Mouse (Mus musculus) c-Kit-positive CD71-negative TER-119-negative erythroid progenitor cells, embryonic 14.5 days (primary cell): ENCODE data around the gene Pan3.

Experiments used
- DNase-seq: peaks from one replicate; pipeline ENCODE4 v3.0.0-alpha.2; 2013; ENCODE audit warnings: low read depth

Gene Pan3

DNA sequence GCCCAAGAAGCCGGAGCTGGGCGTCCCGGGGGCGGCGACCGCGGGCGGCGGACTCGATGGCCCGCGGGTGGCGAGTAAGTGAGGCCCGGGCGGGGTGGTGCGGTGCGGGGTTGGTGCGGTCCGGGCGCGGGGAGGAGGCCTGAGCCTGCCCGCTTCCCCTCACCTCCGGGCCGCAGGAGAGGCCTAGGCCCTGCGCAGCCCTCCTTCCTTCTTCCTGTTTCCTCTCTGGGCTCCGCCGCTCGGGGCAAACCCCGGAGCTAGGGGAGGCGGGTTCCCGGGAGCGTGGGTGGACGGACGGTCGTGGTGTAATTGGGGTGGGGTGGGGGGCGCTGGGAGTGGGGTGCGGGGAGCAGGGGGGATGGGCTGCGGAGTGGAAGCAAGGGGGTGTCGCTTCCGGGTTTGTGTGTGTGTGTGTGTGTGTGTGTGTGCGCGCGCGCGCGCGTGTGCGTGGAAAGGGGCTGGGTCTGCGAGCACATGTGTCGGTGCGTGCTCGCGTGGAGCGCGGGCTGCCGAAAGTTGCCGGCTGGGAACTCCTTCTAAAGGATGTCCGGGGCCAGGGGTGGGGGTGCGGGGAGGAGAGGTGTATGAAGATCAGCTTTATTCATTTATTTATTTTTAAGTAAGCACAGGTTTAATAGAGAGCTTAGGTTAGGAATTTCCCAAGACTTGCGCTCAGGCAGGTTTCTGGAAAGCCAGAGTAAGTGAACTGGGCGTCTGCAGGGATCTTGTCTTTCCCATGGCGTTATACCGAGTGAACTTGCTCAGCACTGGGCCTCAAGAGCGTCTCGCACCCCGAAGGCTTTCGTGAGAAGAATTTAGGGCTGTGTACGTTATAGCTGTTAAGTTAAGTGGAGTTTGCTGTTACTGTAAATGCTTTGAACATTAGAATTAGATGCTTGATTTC lies 1.2 kb downstream of the Pan3 start:
- no peak for DNase-seq

DNA sequence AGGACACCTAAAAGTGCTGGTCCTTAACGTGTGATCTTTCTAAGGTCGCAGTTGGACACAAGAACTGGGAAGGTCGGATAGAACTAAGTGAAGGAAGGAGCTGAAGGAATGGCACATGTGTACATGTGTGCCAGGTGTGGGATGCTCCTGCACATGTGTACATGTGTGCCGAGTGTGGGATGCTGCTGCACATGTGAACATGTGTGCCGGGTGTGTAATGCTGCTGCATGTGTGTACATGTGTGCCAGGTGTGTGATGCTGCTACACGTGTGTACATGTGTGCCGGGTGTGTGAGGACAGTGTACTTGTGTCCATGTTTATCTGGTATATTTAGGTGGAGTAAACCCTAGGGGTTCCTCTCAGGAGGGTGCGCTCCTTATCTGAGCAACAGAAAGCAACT lies 3.0 kb downstream of the Pan3 start:
- DNase-seq, result no peak

DNA sequence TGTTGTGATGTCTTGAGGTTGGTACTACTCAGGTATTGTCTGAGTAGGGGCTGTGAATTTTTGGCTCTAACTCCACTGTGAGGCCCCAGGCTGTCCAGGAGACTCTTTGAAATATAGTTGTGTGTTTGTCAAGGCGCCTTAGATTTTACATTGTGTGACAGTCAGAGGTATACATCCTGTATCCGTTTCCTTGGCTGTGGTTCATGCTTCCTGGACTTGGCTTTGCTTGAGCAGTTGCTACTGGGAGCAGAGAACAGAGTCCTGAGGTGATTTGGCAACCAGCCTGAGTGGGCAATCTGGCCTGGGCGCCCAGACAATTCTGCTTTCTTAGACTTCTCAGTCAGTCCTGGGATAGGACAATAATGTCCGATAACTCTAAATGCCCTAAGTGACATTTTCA lies 5.3 kb downstream of the Pan3 start:
- DNase-seq, result no peak

DNA sequence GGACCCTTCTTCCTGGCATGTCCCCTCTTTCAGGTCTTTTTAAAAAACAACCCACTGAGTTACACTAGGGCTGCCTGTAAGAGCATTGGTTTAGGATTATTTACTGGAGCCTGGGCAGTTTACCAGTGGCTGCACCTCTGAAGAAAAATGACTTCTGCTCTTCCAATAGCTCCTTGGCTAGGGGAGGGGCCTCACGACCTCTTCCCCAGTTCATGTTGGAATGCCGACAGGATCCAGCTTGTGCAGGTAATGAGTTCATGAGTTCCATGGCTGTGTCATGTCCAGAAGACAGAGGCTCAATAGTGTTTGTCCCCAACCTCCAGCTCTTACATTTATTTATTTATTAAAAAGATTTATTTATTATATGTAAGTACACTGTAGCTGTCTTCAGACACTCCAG lies 5.8 kb downstream of the Pan3 start:
- no peak for DNase-seq

DNA sequence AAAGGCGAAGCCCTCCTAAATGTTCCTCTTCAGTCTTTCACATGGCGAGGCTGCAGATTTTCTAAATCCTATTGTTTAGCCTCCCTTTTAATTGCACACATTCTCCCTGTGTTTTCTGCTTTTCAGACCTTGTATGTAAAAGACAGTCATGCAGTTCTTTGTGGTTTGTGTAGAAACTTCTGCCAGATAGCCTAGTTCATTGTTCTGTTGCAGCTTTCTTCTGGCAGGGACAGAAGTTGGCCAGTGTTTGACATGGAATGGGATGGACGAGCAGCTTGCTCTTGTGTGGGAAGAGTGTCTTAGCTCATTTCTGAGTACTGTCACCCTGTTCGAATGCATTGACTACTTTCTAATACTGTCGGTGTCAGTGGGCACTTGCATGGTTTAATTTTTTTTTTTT lies 6.5 kb downstream of the Pan3 start:
- no peak for DNase-seq

DNA sequence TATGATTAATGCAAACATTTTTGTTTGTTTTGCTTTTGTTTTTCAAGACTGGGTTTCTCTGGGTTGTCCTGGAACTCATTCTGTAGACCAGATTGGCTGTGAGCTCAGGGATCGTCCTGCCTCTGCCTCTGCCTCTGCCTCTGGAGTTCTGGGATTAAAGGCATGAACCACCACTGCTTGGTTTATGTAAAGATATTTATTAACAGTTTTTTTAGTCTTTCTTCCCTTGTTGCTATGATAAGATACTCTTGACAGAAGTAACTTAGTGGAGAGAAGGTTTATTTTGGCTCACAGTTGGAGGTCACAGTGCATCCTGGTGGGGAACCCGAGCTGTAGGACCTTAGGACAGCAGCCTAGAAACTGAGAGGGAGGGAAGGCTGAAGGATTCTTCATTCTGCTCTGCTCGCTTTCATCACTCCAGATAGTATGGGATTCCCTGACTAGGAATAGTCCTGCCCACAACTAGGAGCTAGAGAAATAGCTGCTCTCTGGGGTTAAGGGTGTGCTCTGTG lies 11.1 kb downstream of the Pan3 start:
- no peak for DNase-seq

DNA sequence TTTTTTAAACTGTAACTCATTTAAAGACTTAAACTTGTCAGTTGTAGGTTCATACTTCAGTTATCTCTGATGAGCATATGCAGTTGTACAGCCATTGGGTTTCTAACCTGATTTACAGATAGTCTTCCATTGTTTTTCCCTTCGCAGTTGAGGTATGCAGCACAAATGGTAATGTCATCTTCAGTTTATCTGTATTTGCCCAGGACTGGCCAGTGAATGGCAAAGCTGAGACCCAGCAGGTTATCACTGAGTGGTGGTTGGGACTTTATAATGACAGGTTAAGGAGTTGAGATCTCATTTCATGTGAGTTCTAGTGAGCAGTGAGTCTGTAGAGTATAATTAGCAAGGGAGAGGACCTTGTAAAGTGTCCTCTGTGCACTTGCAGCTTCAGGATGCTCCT lies 12.0 kb downstream of the Pan3 start:
- no peak for DNase-seq

DNA sequence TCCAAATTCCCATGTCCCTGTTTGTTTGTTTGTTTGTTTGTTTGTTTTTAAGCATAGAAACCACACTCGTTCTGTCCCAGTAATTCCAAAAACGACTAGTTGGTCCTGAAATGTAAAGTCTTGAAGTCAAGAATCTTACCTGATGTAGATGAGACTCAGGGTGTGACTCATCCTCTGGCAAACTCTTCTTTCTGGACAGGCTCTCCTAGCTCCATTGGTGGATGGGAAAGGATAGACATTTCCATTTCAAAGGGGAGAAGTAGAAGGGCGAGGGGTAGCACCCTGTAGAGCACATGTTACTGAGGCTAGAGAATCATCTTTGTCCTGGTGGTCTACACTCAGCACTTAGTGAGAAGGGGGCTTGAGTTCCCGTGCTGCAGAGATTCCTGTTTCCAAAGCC lies 12.8 kb downstream of the Pan3 start:
- no peak for DNase-seq

DNA sequence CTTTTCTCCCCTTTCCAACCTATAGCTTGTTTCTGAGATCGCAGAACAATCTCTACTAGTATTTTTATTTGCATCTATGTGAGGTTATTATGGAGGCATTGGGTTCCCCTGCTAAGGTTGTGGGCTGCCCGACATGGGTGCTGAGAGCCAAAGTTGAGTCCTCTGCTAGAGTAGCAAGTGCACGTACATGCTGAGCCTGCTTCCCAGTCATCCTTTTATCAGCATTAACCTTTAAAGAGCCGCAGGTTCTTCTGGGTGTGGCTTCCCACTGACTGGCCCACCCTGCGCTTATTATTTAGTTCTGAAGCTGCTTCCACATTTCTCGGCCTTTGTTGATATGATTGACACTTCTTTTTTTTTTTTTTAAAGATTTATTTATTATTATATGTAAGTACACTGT lies 14.3 kb downstream of the Pan3 start:
- DNase-seq, result no peak

DNA sequence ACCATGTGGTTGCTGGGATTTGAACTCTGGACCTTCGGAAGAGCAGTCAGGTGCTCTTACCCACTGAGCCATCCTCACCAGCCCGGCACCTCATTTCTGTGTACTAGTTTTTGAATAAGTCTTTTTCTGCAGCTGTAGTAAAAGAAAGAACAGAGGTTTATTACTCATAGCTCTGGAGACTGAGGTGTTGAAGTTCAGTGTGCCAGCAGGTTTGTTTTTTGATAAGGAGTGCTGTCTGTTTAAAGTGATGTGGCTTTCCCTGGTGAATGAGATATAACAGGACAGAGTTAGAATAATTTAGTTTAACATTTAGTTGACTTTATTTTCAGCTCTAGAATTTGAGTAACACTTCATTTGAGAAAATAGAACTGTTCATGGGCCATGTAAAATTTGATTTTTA lies 14.8 kb downstream of the Pan3 start:
- no peak for DNase-seq

DNA sequence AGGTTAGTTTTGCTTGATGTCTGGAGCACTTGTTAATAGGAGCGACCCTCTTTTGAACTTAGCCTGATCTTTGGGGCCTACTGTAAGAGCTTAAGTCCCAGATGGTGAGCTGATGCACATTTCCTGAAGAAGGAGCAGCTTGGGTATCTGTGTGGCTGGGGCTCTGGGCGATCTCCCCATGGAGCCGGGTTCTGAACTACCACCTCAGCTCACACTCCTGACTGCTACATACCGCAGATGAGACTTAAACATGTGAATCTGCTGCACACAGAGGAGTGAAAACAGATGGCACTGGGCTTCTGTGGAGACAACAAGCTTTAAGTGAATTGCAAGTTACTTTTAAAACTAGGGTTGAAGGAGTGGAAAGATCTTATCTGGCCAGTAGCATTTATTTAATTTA lies 15.3 kb downstream of the Pan3 start:
- DNase-seq, result no peak

DNA sequence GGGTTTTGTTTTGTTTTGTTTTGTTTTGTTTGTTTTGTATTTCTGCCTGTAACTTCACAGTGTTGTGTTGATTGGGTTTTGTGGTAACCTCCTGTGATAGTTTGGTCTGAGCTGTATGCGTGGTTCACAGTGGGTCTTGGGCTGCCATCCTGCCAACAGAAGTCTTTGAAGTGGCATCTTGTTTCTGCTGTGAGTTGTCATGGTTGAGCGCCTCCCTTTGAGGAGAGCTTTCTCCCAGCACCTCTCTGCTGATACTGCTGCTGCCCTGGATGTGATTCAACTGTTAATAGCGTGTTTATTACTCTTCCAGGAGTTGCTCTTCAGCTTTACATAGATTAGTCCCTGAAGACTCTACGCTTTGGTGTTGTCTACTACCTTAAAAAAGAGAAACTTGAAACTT lies 18.6 kb downstream of the Pan3 start:
- DNase-seq, result no peak

DNA sequence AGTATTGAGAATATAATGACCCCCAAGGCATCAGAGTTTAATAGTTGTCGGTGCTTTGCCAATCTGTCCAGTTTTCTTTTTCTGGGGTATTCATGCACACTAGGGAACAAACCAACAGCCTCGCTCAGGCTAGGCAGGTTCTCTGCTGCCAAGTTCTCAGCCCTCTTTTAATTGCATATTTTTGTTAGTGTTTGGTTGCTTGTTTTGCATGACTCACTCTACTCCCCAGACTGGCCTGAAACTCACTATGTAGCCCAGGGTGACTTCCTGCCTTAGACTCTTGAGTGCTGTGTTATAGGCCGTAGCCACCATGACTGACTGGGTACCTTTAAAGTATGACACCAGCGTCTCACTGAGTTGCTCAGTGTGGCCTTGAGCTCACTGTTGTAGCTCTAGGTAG lies 19.0 kb downstream of the Pan3 start:
- no peak for DNase-seq

DNA sequence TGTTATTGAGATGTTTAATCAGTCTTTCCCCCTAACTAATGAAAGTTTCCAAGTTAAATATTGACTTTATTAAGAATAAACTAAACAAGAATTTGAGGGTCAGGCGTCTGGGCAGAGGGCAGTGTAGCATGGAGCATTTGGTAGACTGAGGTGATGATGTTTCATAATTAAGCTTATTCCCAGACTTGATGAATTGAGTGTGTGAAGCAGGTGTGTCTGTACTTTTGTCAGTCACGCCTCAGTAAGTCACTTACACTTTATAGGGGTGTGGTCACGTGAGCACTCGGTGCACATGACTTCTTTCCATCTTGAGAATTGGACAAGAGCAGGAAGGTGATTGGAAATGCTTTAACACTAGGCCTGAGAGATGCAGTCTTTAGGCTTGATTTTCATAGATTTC lies 26.5 kb downstream of the Pan3 start:
- DNase-seq, result no peak

DNA sequence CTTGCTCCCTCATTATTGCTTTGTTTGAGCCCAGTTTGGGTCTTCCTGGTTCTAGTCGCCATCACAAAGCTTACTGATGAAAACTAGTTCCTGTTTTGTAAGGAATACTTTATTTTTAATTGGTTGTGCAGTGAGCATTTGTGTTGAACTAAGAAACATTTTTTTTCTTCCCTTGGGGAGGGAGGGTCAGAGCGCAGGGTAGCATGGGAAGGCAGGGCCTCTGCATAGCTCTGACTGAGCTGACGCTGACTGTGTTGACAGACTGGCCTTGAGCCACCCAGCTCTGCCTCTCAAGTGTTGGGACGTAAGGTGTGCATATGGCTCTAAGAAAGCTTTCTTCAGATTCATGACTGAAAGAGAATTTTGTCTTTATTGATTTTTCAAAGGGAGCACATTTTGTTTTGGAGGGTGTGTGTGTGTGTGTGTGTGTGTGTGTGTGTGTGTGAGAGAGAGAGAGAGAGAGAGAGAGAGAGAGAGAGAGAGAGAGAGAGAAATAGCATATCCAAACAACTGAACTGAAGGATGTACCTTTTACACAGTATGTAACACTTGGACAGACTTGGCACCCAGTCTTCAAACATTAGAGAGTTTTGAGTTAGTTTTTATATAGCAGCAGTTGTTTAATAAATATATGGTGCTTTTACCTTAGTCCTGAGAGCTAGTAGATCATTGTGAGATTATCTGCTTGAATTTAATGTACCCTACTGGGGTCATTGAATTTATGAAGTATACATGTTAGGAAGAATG lies 30.0 kb downstream of the Pan3 start:
- DNase-seq, result no peak

DNA sequence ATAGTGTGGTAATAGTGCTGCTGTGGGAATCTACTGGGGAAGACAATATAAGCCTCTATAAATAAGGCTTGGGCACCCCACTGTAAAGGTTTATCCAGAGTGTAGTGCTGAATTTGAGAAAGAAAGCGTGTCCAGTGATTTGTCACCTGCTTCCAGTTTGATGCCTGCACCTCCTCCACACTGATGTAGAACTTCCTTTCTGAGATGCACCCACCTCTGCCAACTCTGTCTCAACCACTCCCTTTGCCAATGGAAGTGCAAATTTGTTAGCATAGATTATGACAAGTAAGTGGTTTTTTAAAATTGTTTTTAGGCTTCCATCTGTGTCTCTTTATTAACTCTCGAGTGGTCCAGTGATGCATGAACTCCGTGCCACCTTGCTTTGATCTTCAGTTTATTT lies 33.3 kb downstream of the Pan3 start:
- DNase-seq, result no peak

DNA sequence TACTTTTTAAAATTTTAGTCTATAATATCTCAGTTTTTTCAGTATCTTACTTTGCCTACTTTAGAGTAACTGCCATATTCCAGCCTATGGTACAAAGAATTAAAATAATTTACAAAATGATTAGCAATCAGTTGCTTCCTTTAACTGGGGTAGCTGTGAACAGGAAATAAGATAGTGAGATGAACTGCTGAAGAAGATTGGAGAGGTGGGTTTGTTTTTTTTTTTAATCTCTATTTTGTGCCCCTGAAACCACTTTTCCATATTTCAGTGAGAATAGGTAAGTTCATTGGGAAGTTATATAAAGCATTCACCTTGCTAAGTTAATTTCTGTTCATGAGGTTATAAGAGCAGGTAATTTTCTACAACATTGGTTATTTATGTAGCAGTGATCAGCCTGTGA lies 36.4 kb downstream of the Pan3 start:
- DNase-seq, result no peak

DNA sequence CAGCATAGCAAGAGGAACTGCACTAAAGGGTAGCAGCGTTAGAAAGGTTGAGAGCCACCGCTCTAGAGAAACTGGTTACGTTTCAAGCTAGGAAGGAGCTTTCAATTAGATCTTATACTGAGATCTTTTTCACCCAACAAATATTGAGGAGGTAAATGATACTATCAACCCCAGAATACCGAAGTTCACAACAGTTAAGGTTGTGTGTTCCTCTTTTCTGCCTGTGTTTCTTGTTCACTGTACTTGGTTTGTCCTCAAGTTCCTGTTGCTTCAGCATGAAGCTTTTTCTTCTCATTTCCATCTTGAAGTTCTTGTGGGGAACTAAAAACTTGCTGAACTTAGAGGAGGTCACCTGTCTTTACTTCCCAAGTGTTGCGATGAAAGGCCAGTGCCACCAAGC lies 41.2 kb downstream of the Pan3 start:
- no peak for DNase-seq

DNA sequence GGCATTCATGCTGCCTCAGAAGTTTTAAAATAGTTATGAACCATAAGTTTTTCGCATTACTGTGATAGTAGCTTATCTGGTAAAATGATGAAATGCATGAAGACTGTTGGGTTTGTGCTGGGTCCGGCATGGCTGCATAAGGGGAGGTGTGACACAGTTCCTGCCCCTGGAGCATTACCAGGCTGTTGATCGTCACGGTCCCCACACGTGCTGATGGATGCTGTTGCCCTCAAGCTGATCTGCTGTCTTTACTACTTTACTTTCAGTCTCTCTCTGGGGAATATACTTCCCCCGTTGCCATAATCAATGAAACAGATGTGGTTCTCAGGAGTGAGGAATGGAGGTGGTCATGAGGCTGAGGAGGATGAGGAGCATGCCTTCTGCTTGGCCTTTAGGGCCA lies 43.1 kb downstream of the Pan3 start:
- DNase-seq, result no peak

DNA sequence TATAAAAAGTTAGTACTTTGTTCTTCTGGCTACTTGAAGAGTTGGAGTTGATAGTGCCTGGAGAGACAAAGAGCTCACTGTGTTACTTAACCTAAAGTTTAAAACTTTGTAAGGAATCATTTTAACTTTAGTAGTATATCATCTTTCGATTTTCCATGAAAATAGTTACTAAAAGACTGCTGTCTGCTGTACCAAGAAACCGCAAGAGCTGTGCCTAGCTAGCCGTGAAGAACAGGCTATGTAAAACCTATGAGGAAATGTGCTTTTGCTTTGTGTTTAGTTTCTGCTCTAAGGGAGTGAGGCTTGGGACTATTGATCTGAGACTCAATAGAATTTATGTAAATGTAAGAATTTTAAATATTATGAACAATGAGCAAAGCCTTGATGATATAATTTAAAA lies 43.9 kb downstream of the Pan3 start:
- DNase-seq, result no peak

DNA sequence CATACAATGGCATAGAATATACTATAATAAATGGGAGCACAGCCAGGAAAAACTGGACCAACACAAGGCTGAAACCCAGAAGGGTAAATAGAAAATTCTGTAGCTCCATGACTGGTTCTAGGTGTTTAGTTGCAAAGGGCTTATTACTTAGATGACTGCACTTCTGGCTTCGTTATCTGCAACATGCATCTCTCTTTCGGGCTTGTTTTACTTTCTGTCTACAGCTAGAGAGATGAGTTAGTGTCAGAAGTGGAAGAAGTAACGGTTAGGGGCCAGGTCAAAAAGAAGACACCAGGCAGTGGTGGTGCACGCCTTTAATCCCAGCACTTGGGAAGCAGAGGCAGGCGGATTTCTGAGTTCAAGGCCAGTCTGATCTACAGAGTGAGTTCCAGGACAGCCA lies 46.1 kb downstream of the Pan3 start:
- no peak for DNase-seq

DNA sequence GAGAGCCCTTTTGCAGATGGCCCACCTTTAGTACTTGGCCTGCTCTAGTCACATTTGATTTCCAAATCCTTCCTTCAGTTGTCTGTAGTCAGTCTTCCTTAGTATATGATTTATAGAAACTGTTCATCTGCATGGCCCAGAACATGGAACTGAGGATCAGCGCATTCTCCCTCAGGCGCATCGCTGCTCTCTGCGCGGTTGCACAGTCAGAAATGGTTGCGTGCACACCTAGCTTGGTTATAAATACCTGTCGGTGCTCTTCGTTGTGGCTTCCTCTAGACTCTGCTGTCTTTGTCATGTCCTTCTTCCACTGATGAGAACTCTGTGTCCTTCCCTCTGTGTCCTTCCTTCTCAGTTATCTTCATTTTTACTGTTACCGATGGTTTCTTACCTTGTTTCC lies 47.1 kb downstream of the Pan3 start:
- DNase-seq, result no peak

DNA sequence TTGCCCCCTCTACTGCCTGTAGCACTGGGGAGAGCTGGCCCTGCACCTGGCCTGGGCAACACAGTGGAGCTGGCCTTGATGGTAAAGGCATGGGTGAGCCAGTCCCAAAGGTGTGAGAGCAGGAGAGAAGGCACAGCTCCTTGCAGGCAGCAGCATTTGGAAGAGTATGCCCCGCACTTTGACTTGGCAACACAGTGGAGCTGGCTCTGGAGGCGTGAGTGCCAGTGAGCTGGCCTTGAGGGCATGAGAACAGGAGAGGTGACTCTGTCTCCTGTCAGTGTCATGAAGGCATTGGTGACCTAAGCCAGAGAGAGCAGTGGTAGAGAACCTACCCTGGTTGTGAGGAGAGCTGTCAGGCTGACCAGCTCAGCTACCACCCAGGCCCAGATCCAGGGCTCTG lies 49.4 kb downstream of the Pan3 start:
- DNase-seq, result no peak

DNA sequence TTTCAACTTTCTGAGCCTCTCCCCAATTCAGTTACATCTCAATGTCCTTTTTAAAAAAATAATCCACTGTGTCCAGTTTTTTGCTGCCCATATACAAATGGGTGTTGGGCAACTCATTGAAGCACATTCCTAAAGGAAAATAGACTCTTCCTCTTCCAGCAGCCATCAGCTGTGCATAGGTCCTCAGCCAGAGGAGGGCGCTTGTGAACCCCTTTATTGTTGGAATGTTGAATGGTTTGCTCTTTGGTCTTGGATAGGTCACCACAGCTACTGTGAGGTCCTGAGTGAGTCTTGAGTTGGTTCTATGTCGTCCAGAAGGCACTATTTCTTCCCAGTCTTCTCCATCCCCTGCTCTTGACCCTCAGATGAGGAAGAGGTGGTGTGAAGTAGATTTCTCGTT lies 54.2 kb downstream of the Pan3 start:
- no peak for DNase-seq
